8 mouse cellular contexts compared by ENCODE assay signal in genomic region chr2:18031271-18031821, GRCm38 (mm10). TPM values are rescaled to one million over a fixed set of nuclear protein-coding genes. Genes with fewer than 3 reads are reported as not detected.
DNase-seq lines count a peak whose midpoint lies in the region; ATAC-seq and TF ChIP-seq lines count a peak whose summit lies in the region.

No protein-coding gene starts in this region.

- no peaks in the 10 kb centered on the region for H3K9me3 ChIP-seq in E14TG2a.4 (ENCODE audit: low read length)
- H3K9me3 ChIP-seq in embryonic facial prominence, embryonic 15.5 days (replicated peaks): no peaks in the 10 kb centered on the region
- H3K9me3 ChIP-seq in hindbrain, embryonic 13.5 days: no peaks in the 10 kb centered on the region
- H3K9me3 ChIP-seq in liver, embryonic 12.5 days (replicated peaks): no peaks in the 10 kb centered on the region

- no peak for TF ChIP-seq CTCF in E14TG2a.4 (conservative IDR thresholded peaks at IDR 0.05; ENCODE audit: low read length)

- H3K36me3 ChIP-seq in E14TG2a.4 (ENCODE audit: insufficient read depth, low read length): no peaks in the 10 kb centered on the region
- no peaks in the 10 kb centered on the region for H3K36me3 ChIP-seq in embryonic facial prominence, embryonic 15.5 days
- no peaks in the 10 kb centered on the region for H3K36me3 ChIP-seq in hindbrain, embryonic 13.5 days
- no peaks in the 10 kb centered on the region for H3K36me3 ChIP-seq in liver, embryonic 12.5 days
- no peaks in the 10 kb centered on the region for H3K36me3 ChIP-seq in splenic B cell, adult 2 months (ENCODE audit: control insufficient read depth, insufficient read depth, low read length, poor library complexity, severe bottlenecking)

- DNase-seq in cerebellum, adult 9-10 months: peak; percentile 31
- no peak for DNase-seq in cerebellum, adult 9-11 months
- DNase-seq in splenic B cell, adult 2 months (ENCODE audit: low read depth, low spot score): peak; percentile 37
- DNase-seq in spleen, postnatal 4 days (ENCODE audit: low spot score in 2 of 2): no peak

- H3K9ac ChIP-seq in embryonic facial prominence, embryonic 15.5 days: peak overlapping the region; percentile 54
- H3K9ac ChIP-seq in hindbrain, embryonic 13.5 days: peak overlapping the region; percentile 84
- H3K9ac ChIP-seq in liver, embryonic 12.5 days: peak overlapping the region; percentile 56

- WGBS in embryonic facial prominence, embryonic 15.5 days: 13% methylated on average over 26 of the region's 26 CpGs
- WGBS in hindbrain, embryonic 13.5 days: 2% methylated on average over 26 of the region's 26 CpGs
- WGBS in liver, embryonic 12.5 days (ENCODE audit: insufficient replicate concordance): 6% methylated on average over 26 of the region's 26 CpGs

- H3K4me1 ChIP-seq in E14TG2a.4 (replicated peaks; ENCODE audit: low read depth, low read length): peaks cover 46% of the 10 kb centered on the region
- peaks cover 26% of the 10 kb centered on the region for H3K4me1 ChIP-seq in embryonic facial prominence, embryonic 15.5 days
- peaks cover 58% of the 10 kb centered on the region for H3K4me1 ChIP-seq in hindbrain, embryonic 13.5 days (replicated peaks)
- H3K4me1 ChIP-seq in liver, embryonic 12.5 days: peaks cover 45% of the 10 kb centered on the region

- H3K4me3 ChIP-seq in E14TG2a.4 (replicated peaks; ENCODE audit: low read length): peak overlapping the region; percentile 75
- peak overlapping the region; percentile 44 for H3K4me3 ChIP-seq in embryonic facial prominence, embryonic 15.5 days (replicated peaks)
- peak overlapping the region; percentile 39 for H3K4me3 ChIP-seq in hindbrain, embryonic 13.5 days
- peak overlapping the region; percentile 36 for H3K4me3 ChIP-seq in liver, embryonic 12.5 days

- peak overlapping the region; percentile 89 for H3K4me2 ChIP-seq in embryonic facial prominence, embryonic 15.5 days (replicated peaks)
- H3K4me2 ChIP-seq in hindbrain, embryonic 13.5 days: peak overlapping the region; percentile 92
- H3K4me2 ChIP-seq in liver, embryonic 12.5 days: peak overlapping the region; percentile 60

- peaks cover 63% of the 10 kb centered on the region for H3K27me3 ChIP-seq in E14TG2a.4 (ENCODE audit: insufficient read depth, low read length)
- no peaks in the 10 kb centered on the region for H3K27me3 ChIP-seq in embryonic facial prominence, embryonic 15.5 days
- H3K27me3 ChIP-seq in hindbrain, embryonic 13.5 days: no peaks in the 10 kb centered on the region
- peaks cover 81% of the 10 kb centered on the region for H3K27me3 ChIP-seq in liver, embryonic 12.5 days (replicated peaks)
- H3K27me3 ChIP-seq in splenic B cell, adult 2 months (ENCODE audit: control insufficient read depth, insufficient read depth, low read length, poor library complexity, severe bottlenecking): peaks cover 2% of the 10 kb centered on the region; the same call in 1 of the 2 replicates

- ATAC-seq in embryonic facial prominence, embryonic 15.5 days (ENCODE audit: insufficient number of reproducible peaks, low FRiP score, low TSS enrichment, low read depth): no peak
- ATAC-seq in hindbrain, embryonic 13.5 days (ENCODE audit: low FRiP score): no peak
- ATAC-seq in liver, embryonic 12.5 days: no peak

- no peak overlapping the region for H3K27ac ChIP-seq in embryonic facial prominence, embryonic 15.5 days (replicated peaks)
- H3K27ac ChIP-seq in hindbrain, embryonic 13.5 days: peak overlapping the region; percentile 37; the same call in 1 of the 2 replicates
- no peak overlapping the region for H3K27ac ChIP-seq in liver, embryonic 12.5 days

RNA-seq across cellular contexts. Expression of gene A930004D18Rik, which starts 6.2 kb away (rescaled TPM):
- 13.7 and 13.9 TPM in 2 replicates for polyA plus RNA-seq in embryonic facial prominence, embryonic 15.5 days (2015; fragmentation: Nextera tagmentation; extraction: Ambion mirVana)
- 13.1 and 14.0 TPM in 2 replicates for polyA plus RNA-seq in hindbrain, embryonic 13.5 days (2015; fragmentation: Nextera tagmentation; extraction: Ambion mirVana)
- polyA plus RNA-seq in liver, embryonic 12.5 days (2016; fragmentation: Nextera tagmentation; extraction: Ambion mirVana): 2.7 and 2.8 TPM in 2 replicates

RNA-seq across cellular contexts. Expression of gene Skida1, which starts 17.5 kb away (rescaled TPM):
- polyA plus RNA-seq in embryonic facial prominence, embryonic 15.5 days (2015; fragmentation: Nextera tagmentation; extraction: Ambion mirVana): 5.7 and 6.1 TPM in 2 replicates
- polyA plus RNA-seq in hindbrain, embryonic 13.5 days (2015; fragmentation: Nextera tagmentation; extraction: Ambion mirVana): 11.5 and 12.7 TPM in 2 replicates
- polyA plus RNA-seq in liver, embryonic 12.5 days (2016; fragmentation: Nextera tagmentation; extraction: Ambion mirVana): 1.0 and 1.2 TPM in 2 replicates

RNA-seq across cellular contexts. Expression of gene Mllt10, which starts 23.7 kb away (rescaled TPM):
- polyA plus RNA-seq in embryonic facial prominence, embryonic 15.5 days (2015; fragmentation: Nextera tagmentation; extraction: Ambion mirVana): 65.5 and 70.1 TPM in 2 replicates
- 60.3 and 61.4 TPM in 2 replicates for polyA plus RNA-seq in hindbrain, embryonic 13.5 days (2015; fragmentation: Nextera tagmentation; extraction: Ambion mirVana)
- 39.2 and 40.1 TPM in 2 replicates for polyA plus RNA-seq in liver, embryonic 12.5 days (2016; fragmentation: Nextera tagmentation; extraction: Ambion mirVana)

RNA-seq across cellular contexts. Expression of gene H2al2a, which starts 34.6 kb away (rescaled TPM):
- polyA plus RNA-seq in embryonic facial prominence, embryonic 15.5 days (2015; fragmentation: Nextera tagmentation; extraction: Ambion mirVana): not detected in 2 replicates
- polyA plus RNA-seq in hindbrain, embryonic 13.5 days (2015; fragmentation: Nextera tagmentation; extraction: Ambion mirVana): not detected in 2 replicates
- polyA plus RNA-seq in liver, embryonic 12.5 days (2016; fragmentation: Nextera tagmentation; extraction: Ambion mirVana): not detected in 2 replicates

Comparison
In these comparisons a context has a peak if more than half of its experiments do, and no peak if none do; other contexts are left out.
1. DNase-seq: peak in cerebellum, adult 9-10 months (single experiment) and splenic B cell, adult 2 months (single experiment); none in cerebellum, adult 9-11 months (single experiment) and spleen, postnatal 4 days (0 of 2).
2. Peak in every context shown above with its lines, with median percentiles within 50 percentile points of each other: H3K4me3 ChIP-seq, H3K4me2 ChIP-seq and H3K9ac ChIP-seq.